Mouse (Mus musculus) duodenum, adult 2 months (tissue): ENCODE data around the gene Tbx1. TPM values are rescaled to one million over a fixed set of nuclear protein-coding genes. Genes with fewer than 3 reads are reported as not detected.

Experiments used
- polyA plus RNA-seq: library from polyadenylated mRNA; depleted of rRNA; stranded (reverse); fragments of >200 nt; gene quantifications from 2 replicates; pipeline ENCODE4 v1.2.3, GENCODE M21; 2012; ENCODE audit warnings: low replicate concordance; rRNA removed

Gene Tbx1
- polyA plus RNA-seq = 6.8 and 14.9 TPM in 2 replicates

DNA sequence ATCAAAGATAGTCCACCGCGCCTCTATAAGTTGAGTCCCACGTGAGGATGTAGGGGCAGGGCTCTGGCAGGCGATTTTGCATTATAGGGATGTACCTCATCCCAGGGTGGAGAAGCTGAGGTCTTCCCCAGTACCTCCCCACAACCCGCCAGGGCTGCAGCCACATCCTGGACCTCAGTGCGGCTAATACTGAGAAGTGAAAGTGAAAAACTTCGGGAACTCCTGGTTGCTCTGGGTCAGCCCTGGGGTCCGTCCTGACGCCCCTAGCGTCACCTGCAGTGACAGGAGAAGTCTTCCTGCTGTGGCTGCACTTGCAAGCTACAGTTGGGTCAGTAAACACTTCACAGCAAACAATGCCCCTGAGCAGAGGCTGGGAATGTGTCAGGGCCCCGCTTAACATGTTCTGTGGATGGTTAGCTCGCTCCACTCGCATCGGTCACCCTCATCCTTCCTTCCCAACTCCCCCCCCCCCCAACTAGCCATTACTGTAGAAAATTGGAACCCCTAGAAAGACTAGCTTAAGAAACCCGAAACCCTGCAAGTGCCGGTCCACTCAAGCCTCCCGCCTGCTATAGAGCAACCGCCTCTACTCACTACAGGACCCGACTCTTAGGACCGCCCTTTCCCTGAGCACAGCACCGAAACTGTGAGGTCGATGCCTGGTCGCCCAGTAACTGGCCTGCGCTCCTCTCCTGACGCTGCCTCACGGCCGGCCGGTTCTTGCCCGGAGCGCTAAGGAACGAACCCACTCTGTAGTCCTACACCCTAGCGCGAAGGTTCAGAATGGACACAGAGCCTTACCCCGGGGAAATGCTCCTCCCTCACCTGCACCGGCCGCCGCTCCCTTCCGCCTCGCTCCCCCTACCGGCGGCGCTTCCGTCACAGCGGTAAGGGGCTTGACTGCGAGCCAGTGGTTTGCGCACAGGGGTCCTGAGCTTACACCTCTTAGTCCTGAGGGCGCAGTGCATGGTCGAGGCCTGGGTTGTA lies at the start of gene Tbx1:
Gene Tbx1, minus strand, starts transcription at position 868 of the 987 bp plus-strand sequence.

DNA sequence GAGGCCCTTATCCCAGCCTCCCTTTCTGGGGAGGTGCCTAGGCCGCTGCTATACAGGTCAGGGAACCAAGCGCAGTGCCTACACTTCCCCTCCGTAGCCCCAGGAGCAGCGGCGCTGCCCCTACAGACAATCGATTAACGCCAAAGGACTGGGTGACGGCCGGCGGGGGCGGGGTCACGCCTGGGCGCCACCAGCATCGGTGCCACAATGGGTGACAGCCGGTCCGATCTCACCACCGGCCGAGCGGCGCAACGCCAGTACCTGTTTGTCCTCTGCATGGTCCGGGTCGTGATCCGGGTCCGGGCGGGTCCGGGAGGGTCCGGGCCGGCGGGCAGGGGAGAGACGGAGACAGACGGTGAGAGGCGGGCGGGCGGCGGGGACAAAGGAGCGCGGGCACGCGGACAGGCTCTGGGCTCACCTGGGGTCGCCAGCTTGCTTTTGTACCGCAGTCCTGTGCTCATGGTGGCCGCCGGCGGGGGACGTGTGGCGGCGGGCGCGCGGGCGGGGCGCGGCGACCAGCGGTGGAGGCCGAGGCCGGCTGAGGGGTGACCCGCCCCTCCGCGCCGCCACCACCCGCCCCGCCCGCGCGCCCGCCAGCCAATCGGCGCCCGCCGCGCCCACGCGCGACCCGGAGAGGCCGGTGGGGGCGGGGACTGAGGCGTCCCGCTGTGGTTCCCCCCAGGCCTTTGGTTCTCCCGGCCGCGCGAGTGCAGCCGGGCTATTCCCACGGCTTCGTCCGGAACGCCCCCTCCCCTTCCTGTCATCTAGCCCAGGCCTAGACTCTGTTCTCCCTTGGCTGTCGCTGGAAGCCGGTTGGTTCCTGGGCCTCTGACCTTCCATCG lies 39.1 kb upstream of the Tbx1 start, which contains the start of gene Sept5:
Gene Sept5, minus strand, starts transcription at position 565 of the 842 bp plus-strand sequence.

GRCm38 (mm10) chr16:18626376-18626878 lies 36.0 kb upstream of the Tbx1 start, which contains the start of gene Gm49601:
TSS of gene Gm49601 (minus strand) at chr16:18626427.

DNA sequence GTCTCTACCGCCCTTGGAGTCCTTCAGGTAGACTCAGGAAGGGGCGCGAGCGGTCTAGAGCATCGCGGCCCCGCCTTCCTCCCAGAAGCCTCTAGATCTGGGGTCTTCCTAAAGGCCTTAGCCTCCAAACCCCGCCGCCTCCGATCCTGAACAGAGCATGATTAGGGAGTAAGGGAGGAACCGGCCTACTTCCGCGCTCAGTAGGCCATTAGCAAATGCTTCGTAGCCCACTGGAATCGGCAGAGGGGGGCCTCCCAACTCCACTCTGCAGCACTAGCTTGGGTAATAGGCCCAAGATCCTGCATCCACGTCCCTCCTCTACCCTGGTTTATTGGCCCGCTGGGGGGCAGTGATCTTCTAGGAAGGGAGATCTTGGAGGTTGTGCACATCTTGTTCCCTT lies 31.5 kb upstream of the Tbx1 start, which contains the start of gene Gp1bb:
Gene Gp1bb, minus strand, starts transcription at position 385 of the 400 bp plus-strand sequence.

Other genes starting within 250 kb of the Tbx1 start
- gene Tango2, start 242.6 kb downstream of the Tbx1 start, polyA plus RNA-seq = 32.3 and 72.1 TPM in 2 replicates
- 10.5 and 11.1 TPM in 2 replicates for gene Arvcf, start 242.5 kb downstream of the Tbx1 start, polyA plus RNA-seq
- gene Txnrd2, start 164.3 kb downstream of the Tbx1 start, polyA plus RNA-seq = 16.3 and 21.9 TPM in 2 replicates
- gene Comt, start 163.8 kb downstream of the Tbx1 start, polyA plus RNA-seq = 166 and 239 TPM in 2 replicates
- 11.7 and 15.7 TPM in 2 replicates for gene Gnb1l, start 92.0 kb downstream of the Tbx1 start, polyA plus RNA-seq
- gene Rtl10, start 91.8 kb downstream of the Tbx1 start, polyA plus RNA-seq = 4.1 and 6.5 TPM in 2 replicates
- gene Gp1bb, start 31.7 kb upstream of the Tbx1 start, polyA plus RNA-seq = 32.7 and 480 TPM in 2 replicates
- gene Gm49601, start 35.8 kb upstream of the Tbx1 start, polyA plus RNA-seq = 33.7 and 105 TPM in 2 replicates
- 83.1 and 241 TPM in 2 replicates for gene Sept5, start 39.3 kb upstream of the Tbx1 start, polyA plus RNA-seq
- gene Cldn5, start 186.2 kb upstream of the Tbx1 start, polyA plus RNA-seq = 9.6 and 21.2 TPM in 2 replicates
- gene Ufd1, start 221.1 kb upstream of the Tbx1 start, polyA plus RNA-seq = 9.3 and 14.3 TPM in 2 replicates
- gene Cdc45, start 221.3 kb upstream of the Tbx1 start, polyA plus RNA-seq = 6.5 and 8.8 TPM in 2 replicates
- 36.7 and 77.8 TPM in 2 replicates for gene 2510002D24Rik, start 245.9 kb upstream of the Tbx1 start, polyA plus RNA-seq
- 0.61 TPM in 1 of 2 replicates, not detected in the other for gene Gm28539, start 245.9 kb upstream of the Tbx1 start, polyA plus RNA-seq